Mouse (Mus musculus): Measurements from ENCODE around the gene Olfr374.
A peak's percentile ranks its signal among the peaks of the same experiment; 100 is the strongest.
"Not testable (repeated sequence)": the region's sequence is repeated elsewhere in the genome, so short reads cannot be mapped to it uniquely, and the experiment has no call there.

DNA sequence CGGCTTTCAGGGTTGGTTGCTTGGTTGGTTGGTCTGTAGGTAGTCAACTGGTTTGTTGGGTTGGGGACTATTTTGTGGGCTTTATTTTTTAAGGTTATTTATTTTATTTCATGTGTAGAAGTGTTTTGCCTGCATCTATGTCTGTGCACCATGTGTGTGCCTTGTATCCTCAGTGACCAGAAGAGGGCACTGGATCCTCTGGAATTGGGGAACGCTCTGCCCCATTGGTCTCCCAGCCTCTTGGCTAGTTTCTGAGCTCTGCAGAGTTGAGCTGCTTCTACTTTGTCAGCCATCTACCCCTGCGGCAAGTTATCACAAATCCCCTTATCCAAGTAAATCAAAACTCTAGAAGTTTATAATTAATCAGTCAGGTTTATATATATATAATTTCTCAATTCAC is 19.2 kb upstream of the Olfr374 start:
- peak; percentile 20; the same call in 1 of the 2 replicates for TF ChIP-seq CTCF (conservative IDR thresholded peaks at IDR 0.05; ENCODE audit: low read length)
- TF ChIP-seq NANOG (IDR thresholded peaks at IDR 0.05; ENCODE audit: borderline replicate concordance, low read length), result not testable (repeated sequence)
